Mouse (Mus musculus): ENCODE measurements at regions not wholly inside any gene's neighbourhood (a gene's known extent, or its start where the extent isn't known, plus 50 kb on each side); places are given as distances from the start of the nearest gene placed in this dataset.
"Not testable (repeated sequence)": the region's sequence is repeated elsewhere in the genome, so short reads cannot be mapped to it uniquely, and the experiment has no call there.

DNA sequence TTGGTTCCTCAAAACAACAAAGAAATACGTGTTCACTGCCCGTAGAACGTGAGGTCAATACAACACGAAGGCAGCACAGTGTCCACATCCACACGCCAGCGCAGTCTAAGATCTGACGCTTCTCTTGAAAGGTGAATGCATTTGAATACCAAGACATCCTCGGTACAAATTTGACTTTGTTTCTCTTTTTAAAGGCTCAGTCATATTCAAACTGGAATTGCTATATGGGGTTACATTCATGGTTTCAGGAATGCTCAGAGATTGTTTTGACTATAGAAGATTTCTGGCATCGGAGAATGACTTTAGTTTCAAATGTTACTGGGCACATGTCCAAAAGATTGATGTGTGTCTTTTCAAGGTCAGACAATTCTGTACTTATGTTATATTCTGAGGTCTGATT is 147.2 kb upstream of the Fer start:
- Histone ChIP-seq H3K9ac (no peak overlapping the region), H3K27me3 (peaks cover 9% of the 10 kb centered on the region; the same call in 1 of the 2 replicates), H3K9me3 (no peaks in the 10 kb centered on the region), H3K4me1 (peaks cover 5% of the 10 kb centered on the region; the same call in 1 of the 2 replicates), H3K4me3 (no peak overlapping the region), H3K27ac (no peak overlapping the region), H3K4me2 (no peak overlapping the region), H3K36me3 (no peaks in the 10 kb centered on the region)
- WGBS, result 91% methylated on average over 9 of the region's 9 CpGs
- ATAC-seq (ENCODE audit: insufficient number of reproducible peaks, low FRiP score, low TSS enrichment, low read depth), result no peak

GRCm38 (mm10) chr17:63716161-63716560 is 146.7 kb upstream of the Fer start:
- no peaks in the 10 kb centered on the region for H3K36me3 ChIP-seq
- H3K9ac ChIP-seq, result no peak overlapping the region

DNA sequence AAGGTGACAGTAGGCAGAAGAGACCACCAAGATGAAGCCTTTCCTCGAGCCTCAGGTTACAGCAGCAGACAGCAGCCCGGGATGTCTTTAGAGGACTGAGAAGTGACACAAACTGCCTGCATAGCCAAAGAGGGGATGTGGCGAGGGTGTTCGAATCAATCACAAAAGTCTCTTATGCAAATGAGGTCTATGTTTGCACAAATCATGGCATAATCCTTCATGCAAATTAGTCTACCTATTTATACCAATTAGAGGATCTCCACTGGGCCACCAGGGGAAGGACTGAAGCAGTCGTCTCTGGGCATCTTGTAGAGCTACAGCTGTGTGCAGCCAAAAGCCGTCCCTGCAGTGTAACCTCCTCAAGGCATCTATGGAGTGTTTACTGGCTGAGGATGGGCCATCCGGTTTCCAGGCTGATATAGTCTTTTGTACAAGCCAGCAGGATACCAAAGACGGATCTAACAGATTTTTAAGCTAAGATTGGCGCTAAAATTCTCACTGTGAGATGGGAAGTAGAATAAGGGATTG is 145.7 kb upstream of the Fer start:
- no peak for ATAC-seq (ENCODE audit: insufficient number of reproducible peaks, low FRiP score, low TSS enrichment, low read depth)
- Histone ChIP-seq H3K27me3 (peaks cover 9% of the 10 kb centered on the region; the same call in 1 of the 2 replicates), H3K4me1 (peaks cover 5% of the 10 kb centered on the region; the same call in 1 of the 2 replicates), H3K4me3 (no peak overlapping the region), H3K4me2 (no peak overlapping the region), H3K36me3 (no peaks in the 10 kb centered on the region), H3K9ac (no peak overlapping the region), H3K27ac (no peak overlapping the region), H3K9me3 (no peaks in the 10 kb centered on the region)
- 69% methylated on average over 9 of the region's 9 CpGs for WGBS

More at GRCm38 (mm10) chr17:63716161-63716560, 146.7 kb upstream of the Fer start:
- Histone ChIP-seq H3K27me3 (peaks cover 9% of the 10 kb centered on the region; the same call in 1 of the 2 replicates), H3K4me1 (peaks cover 5% of the 10 kb centered on the region; the same call in 1 of the 2 replicates), H3K4me3 (no peak overlapping the region), H3K4me2 (no peak overlapping the region), H3K9me3 (no peaks in the 10 kb centered on the region), H3K27ac (no peak overlapping the region)
- no peak for ATAC-seq (ENCODE audit: insufficient number of reproducible peaks, low FRiP score, low TSS enrichment, low read depth)
- 72% methylated on average over 6 of the region's 6 CpGs for WGBS

- no peaks in the 10 kb centered on the region for H3K4me1 ChIP-seq
- no peak overlapping the region for H3K27ac ChIP-seq
- 42% methylated on average over 16 of the region's 16 CpGs for WGBS
- no peaks in the 10 kb centered on the region for H3K9me3 ChIP-seq
- ATAC-seq (ENCODE audit: insufficient number of reproducible peaks, low FRiP score, low TSS enrichment, low read depth), result no peak
- no peak overlapping the region for H3K9ac ChIP-seq
- no peak overlapping the region for H3K4me2 ChIP-seq
- peaks cover 9% of the 10 kb centered on the region; the same call in 1 of the 2 replicates for H3K27me3 ChIP-seq
- no peak overlapping the region for H3K4me3 ChIP-seq
- H3K36me3 ChIP-seq, result no peaks in the 10 kb centered on the region
Observed at GRCm38 (mm10) chr17:63718972-63719715, 143.7 kb upstream of the Fer start.

- Histone ChIP-seq H3K27ac (no peak overlapping the region), H3K4me3 (no peak overlapping the region), H3K9me3 (no peaks in the 10 kb centered on the region), H3K4me1 (no peaks in the 10 kb centered on the region), H3K4me2 (no peak overlapping the region), H3K9ac (no peak overlapping the region), H3K27me3 (peaks cover 9% of the 10 kb centered on the region; the same call in 1 of the 2 replicates), H3K36me3 (no peaks in the 10 kb centered on the region)
- no peak for ATAC-seq (ENCODE audit: insufficient number of reproducible peaks, low FRiP score, low TSS enrichment, low read depth)
- WGBS, result 58% methylated on average over 4 of the region's 4 CpGs
Observed at GRCm38 (mm10) chr17:63719771-63720170, 143.1 kb upstream of the Fer start.

- Histone ChIP-seq H3K4me2 (no peak overlapping the region), H3K27me3 (peaks cover 9% of the 10 kb centered on the region; the same call in 1 of the 2 replicates)
Observed at GRCm38 (mm10) chr17:63720883-63721282, 142.0 kb upstream of the Fer start.

DNA sequence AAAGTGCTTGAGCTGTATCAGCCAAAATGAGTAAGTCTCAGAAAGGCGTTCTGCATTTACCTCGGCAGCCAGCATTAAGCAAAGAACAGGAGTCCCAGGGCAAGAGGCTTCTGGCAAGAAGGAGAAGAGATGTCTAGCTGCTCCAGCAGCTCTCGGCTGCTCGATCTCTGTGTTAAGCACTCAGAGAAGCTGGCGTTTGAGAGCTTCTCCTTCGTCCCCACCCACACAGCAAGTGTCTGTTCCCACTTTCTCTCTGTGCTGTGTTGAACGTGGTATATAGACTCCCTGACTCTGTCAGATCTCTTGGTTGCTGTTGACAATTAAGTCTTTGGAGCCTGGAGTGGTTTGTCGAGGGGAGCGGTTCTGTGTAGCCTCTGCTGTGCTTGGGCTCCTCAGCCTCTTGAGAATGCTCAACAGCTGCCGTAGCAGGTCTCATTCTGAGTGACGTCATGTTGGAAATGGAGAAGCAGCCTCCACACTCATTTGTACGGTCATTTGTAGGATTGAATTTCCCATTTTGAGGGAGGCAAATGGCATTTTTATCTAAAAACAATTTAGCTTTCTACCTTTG is 140.3 kb upstream of the Fer start:
- Histone ChIP-seq H3K36me3 (no peaks in the 10 kb centered on the region), H3K27ac (no peak overlapping the region), H3K9ac (no peak overlapping the region), H3K27me3 (peaks cover 9% of the 10 kb centered on the region; the same call in 1 of the 2 replicates), H3K4me2 (no peak overlapping the region), H3K4me1 (no peaks in the 10 kb centered on the region), H3K4me3 (no peak overlapping the region), H3K9me3 (no peaks in the 10 kb centered on the region)
- 63% methylated on average over 12 of the region's 12 CpGs for WGBS
- no peak for ATAC-seq (ENCODE audit: insufficient number of reproducible peaks, low FRiP score, low TSS enrichment, low read depth)

More at GRCm38 (mm10) chr17:63720883-63721282, 142.0 kb upstream of the Fer start:
- H3K9me3 ChIP-seq, result no peaks in the 10 kb centered on the region
- H3K36me3 ChIP-seq, result no peaks in the 10 kb centered on the region
- whole genome bisulfite sequencing, result 25% methylated on average over 4 of the region's 4 CpGs
- H3K4me3 ChIP-seq, result no peak overlapping the region
- no peak for ATAC-seq (ENCODE audit: insufficient number of reproducible peaks, low FRiP score, low TSS enrichment, low read depth)
- no peaks in the 10 kb centered on the region for H3K4me1 ChIP-seq
- H3K9ac ChIP-seq, result no peak overlapping the region
- H3K27ac ChIP-seq, result no peak overlapping the region

- 91% methylated on average over 1 of the region's 1 CpGs for WGBS
- H3K27ac ChIP-seq, result no peak overlapping the region
- no peaks in the 10 kb centered on the region for H3K27me3 ChIP-seq
- H3K4me3 ChIP-seq, result no peak overlapping the region
- no peak overlapping the region for H3K9ac ChIP-seq
- ATAC-seq (ENCODE audit: insufficient number of reproducible peaks, low FRiP score, low TSS enrichment, low read depth), result no peak
- H3K9me3 ChIP-seq, result no peaks in the 10 kb centered on the region
- no peaks in the 10 kb centered on the region for H3K36me3 ChIP-seq
- no peaks in the 10 kb centered on the region for H3K4me1 ChIP-seq
- no peak overlapping the region for H3K4me2 ChIP-seq
Observed at GRCm38 (mm10) chr17:63738206-63738605, 124.7 kb upstream of the Fer start.

DNA sequence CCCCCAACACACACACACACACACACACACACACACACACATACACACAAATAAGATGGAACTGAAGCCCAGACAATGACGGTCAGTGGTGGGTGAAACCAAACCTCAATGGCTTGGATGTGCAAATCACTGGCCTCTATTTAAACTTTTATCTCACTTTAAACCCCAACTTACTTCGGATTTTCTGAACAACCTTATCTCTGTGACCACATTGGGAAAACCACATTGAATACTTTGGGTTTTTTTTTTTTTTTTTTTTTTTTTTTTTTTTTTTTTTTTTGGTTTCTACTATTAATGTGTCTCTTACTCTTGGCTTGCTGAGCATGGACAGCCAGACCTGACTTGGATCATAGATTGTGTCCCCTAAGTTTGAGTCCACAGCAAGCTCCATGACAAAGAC is 123.2 kb upstream of the Fer start:
- Histone ChIP-seq H3K36me3 (no peaks in the 10 kb centered on the region), H3K4me2 (no peak overlapping the region), H3K9ac (no peak overlapping the region), H3K27ac (no peak overlapping the region), H3K4me3 (no peak overlapping the region), H3K9me3 (no peaks in the 10 kb centered on the region), H3K4me1 (no peaks in the 10 kb centered on the region), H3K27me3 (no peaks in the 10 kb centered on the region)
- no peak for ATAC-seq (ENCODE audit: insufficient number of reproducible peaks, low FRiP score, low TSS enrichment, low read depth)
- WGBS, result 68% methylated on average over 2 of the region's 2 CpGs

GRCm38 (mm10) chr17:63749257-63749656 is 113.6 kb upstream of the Fer start:
- H3K9me3 ChIP-seq; H3K4me1 ChIP-seq; H3K36me3 ChIP-seq; H3K4me2 ChIP-seq; H3K9ac ChIP-seq; ATAC-seq (ENCODE audit: insufficient number of reproducible peaks, low FRiP score, low TSS enrichment, low read depth); H3K27me3 ChIP-seq; H3K4me3 ChIP-seq; H3K27ac ChIP-seq: not testable (repeated sequence)
- WGBS, result 92% methylated on average over 7 of the region's 10 CpGs

GRCm38 (mm10) chr17:63754399-63754798 is 108.5 kb upstream of the Fer start:
- H3K4me3 ChIP-seq, result no peak overlapping the region
- WGBS, result 83% methylated on average over 2 of the region's 2 CpGs
- no peak for ATAC-seq (ENCODE audit: insufficient number of reproducible peaks, low FRiP score, low TSS enrichment, low read depth)
- H3K4me1 ChIP-seq, result no peaks in the 10 kb centered on the region
- H3K4me2 ChIP-seq, result no peak overlapping the region
- H3K36me3 ChIP-seq, result no peaks in the 10 kb centered on the region
- H3K27me3 ChIP-seq, result no peaks in the 10 kb centered on the region
- no peaks in the 10 kb centered on the region for H3K9me3 ChIP-seq
- H3K27ac ChIP-seq, result no peak overlapping the region
- H3K9ac ChIP-seq, result no peak overlapping the region

Measured in limb, embryonic 15.5 days (tissue).